Mouse (Mus musculus) CH12.LX (cell line): ENCODE measurements around the gene Crnkl1.

Experiments
- CTCF ChIP-seq, 2 experiments: IDR thresholded peaks in 1 of 2; conservative IDR thresholded peaks in 1 of 2; 2 replicates each; pipeline ENCODE4 v1.5.1; 2011 to 2012; ENCODE audit warnings: low read depth in 2 of 2, low read length in 2 of 2, improper control_type of control experiment in 1 of 2, inconsistent platforms in 1 of 2, mild to moderate bottlenecking in 1 of 2, moderate library complexity in 1 of 2
- EP300 ChIP-seq: IDR thresholded peaks from 2 replicates; pipeline ENCODE4 v1.6.1; 2011; ENCODE audit warnings: low read length, improper control_type of control experiment
- GABPA ChIP-seq: IDR thresholded peaks from 2 replicates; pipeline ENCODE4 v1.6.1; 2012; ENCODE audit warnings: low read depth, low read length, improper control_type of control experiment, inconsistent platforms; ENCODE audit not compliant: insufficient replicate concordance
- JUND ChIP-seq: conservative IDR thresholded peaks from 2 replicates; pipeline ENCODE4 v1.6.1; 2011; ENCODE audit warnings: low read depth, low read length, improper control_type of control experiment
- KAT2A ChIP-seq: IDR thresholded peaks from 2 replicates; pipeline ENCODE4 v1.6.1; 2012; ENCODE audit warnings: low read length, improper control_type of control experiment, inconsistent platforms; ENCODE audit not compliant: insufficient replicate concordance
- MAZ ChIP-seq: IDR thresholded peaks from 2 replicates; pipeline ENCODE4 v1.6.1; 2012; ENCODE audit warnings: low read depth, mild to moderate bottlenecking, inconsistent platforms, low read length, improper control_type of control experiment, moderate library complexity
- MXI1 ChIP-seq: IDR thresholded peaks from 2 replicates; pipeline ENCODE4 v1.6.1; 2011; ENCODE audit warnings: mild to moderate bottlenecking, low read depth, low read length, improper control_type of control experiment
- NELFE ChIP-seq: IDR thresholded peaks from 2 replicates; pipeline ENCODE4 v1.6.1; 2011; ENCODE audit warnings: low read depth, low read length, improper control_type of control experiment
- PAX5 ChIP-seq: IDR thresholded peaks from 2 replicates; pipeline ENCODE4 v1.6.1; 2012; ENCODE audit warnings: low read length, inconsistent platforms, mixed read lengths
- POLR2A ChIP-seq: IDR thresholded peaks from 2 replicates; pipeline ENCODE4 v1.6.1; 2011; ENCODE audit warnings: low read depth, mild to moderate bottlenecking, improper control_type of control experiment, low read length
- RCOR1 ChIP-seq: conservative IDR thresholded peaks from 2 replicates; pipeline ENCODE4 v1.6.1; 2012; ENCODE audit warnings: low read depth, mild to moderate bottlenecking, inconsistent platforms, low read length, improper control_type of control experiment
- SMC3 ChIP-seq: IDR thresholded peaks from 2 replicates; pipeline ENCODE4 v1.6.1; 2011; ENCODE audit warnings: low read depth, low read length, improper control_type of control experiment
- ZC3H11A ChIP-seq: IDR thresholded peaks from 2 replicates; pipeline ENCODE4 v1.6.1; 2012; ENCODE audit warnings: low read depth, mild to moderate bottlenecking, inconsistent platforms, low read length, improper control_type of control experiment
- ZNF384 ChIP-seq: IDR thresholded peaks from 2 replicates; pipeline ENCODE4 v1.6.1; 2012; ENCODE audit warnings: low read depth, low read length, improper control_type of control experiment, inconsistent platforms

DNA sequence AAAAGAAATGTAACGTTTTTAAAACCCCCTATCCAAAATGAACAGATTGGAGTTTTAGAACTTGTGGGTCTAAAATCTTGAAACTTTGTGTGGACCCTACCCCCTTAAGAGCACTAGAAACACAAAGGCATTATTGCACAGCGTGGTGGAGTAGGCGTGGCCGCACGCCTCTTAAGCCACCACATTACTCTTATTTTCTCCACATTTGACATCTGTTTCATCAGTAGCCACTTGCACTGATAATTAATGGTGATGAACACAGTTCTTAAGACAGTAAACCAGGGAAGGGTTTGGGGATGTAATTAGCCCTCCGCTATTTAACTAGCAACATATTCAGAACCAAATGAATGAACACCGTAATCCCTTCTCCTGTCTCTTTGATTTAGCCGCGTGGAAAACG, 21.0 kb upstream of the Crnkl1 start:
- TF ChIP-seq JUND: no peak
- no peak for TF ChIP-seq CTCF (conservative IDR thresholded peaks at IDR 0.05 in 1 of 2, IDR thresholded peaks at IDR 0.05 in 1 of 2; ENCODE audit: low read depth in 2 of 2, low read length in 2 of 2)
- TF ChIP-seq EP300: no peak
- TF ChIP-seq NELFE: no peak
- no peak for TF ChIP-seq PAX5
- no peak for TF ChIP-seq SMC3
- TF ChIP-seq MAZ: no peak
- TF ChIP-seq POLR2A: no peak
- no peak for TF ChIP-seq MXI1
- no peak for TF ChIP-seq ZNF384
- no peak for TF ChIP-seq GABPA
- no peak for TF ChIP-seq KAT2A
- TF ChIP-seq ZC3H11A: no peak
- TF ChIP-seq RCOR1: no peak
